Mouse (Mus musculus) kidney, adult 11 months (tissue): ENCODE data around the gene Maea.
A peak's percentile ranks its signal among the peaks of the same experiment; 100 is the strongest.

Experiments used
- DNase-seq: peaks from one replicate; pipeline ENCODE4 v3.0.0; 2022

Gene Maea

GRCm38 (mm10) chr5:33358467-33358866 lies 23.2 kb downstream of the Maea start:
- DNase-seq = no peak

DNA sequence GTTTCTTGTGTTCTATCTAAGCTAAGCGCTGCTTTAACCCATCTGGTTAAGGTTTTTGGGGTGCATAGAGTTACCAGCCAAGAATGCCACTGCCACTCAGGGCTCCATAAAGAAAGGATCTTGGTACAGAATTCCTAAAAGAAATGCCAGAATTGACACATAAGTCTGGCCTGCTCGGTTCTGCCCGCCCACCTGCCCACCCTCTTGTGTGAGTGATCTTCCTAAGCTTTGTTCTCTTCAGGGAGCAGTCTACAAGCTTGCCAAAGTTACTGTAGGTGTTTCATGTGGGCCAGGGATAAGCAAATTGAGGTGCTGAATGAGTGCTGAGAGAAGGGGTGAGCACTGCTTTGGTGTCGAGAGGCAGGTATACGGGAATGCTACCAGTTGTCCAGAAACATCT lies 28.0 kb downstream of the Maea start:
- DNase-seq = no peak

DNA sequence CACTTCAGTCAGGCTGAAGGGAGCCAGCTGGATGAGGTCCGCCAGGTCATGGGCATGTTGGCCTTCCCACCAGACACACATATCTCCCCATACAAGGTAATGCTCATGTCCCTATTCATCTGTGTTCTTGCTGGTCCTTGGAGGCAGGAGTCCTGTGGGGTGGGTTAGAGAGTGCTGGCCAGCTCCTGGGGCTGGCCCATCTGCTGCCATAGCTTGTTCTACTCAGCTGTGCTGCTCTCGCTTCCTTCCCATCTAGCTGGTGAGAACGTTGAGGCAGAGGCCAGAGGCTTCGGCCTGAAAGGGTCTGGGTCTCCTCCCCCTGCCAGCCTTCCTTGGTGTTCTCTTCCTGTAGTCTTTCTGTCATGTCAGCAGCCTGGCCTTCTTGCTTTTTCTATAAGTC lies 33.3 kb downstream of the Maea start:
- no peak for DNase-seq

GRCm38 (mm10) chr5:33371137-33371536 lies 35.8 kb downstream of the Maea start:
- DNase-seq = no peak

DNA sequence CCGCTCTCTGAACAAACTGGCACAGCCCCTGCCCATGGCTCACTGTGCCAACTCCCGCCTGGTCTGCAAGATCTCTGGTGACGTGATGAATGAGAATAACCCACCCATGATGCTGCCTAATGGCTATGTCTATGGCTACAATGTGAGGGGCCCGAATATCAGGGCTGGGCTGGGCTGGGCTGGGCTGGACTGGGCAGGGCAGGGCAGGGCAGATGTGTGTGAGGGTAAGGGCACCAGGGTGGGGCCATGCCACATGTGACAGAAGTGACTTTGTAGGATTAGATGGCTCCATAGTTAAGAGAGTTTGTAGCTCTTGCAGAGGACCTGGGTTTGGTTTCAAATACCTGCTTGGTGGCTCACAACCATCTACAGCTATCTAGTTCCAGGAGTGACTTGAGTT lies 36.4 kb downstream of the Maea start:
- DNase-seq = no peak

- DNase-seq = no peak
These were observed 37.2 kb downstream of the Maea start for GRCm38 (mm10) chr5:33372331-33373038.

GRCm38 (mm10) chr5:33377176-33377575 lies 41.9 kb downstream of the Maea start:
- no peak for DNase-seq

DNA sequence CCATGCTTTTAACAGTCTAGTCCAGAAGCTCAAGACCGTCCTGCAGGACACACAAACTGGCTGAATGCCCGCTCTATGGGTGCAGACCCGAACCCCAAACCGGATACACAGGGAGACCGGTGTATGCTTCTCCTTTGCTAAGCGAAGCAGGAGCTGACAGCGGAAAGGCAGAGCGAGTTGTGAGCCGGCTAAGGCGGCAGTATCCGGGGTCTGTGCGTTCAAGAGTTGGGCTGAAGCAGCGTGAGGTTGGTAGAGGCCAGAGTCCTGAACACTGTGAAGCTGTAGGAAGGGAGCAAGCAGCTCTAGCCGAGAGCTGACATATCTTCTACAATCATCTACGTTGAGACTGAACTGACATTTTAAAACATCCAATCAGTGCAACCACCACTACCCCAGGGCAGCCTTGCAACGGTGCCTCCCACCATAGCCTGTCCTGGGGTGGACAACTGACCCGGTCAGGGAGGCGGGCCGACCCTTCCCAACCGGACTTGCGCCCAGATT lies 42.5 kb downstream of the Maea start:
- DNase-seq = no peak

DNA sequence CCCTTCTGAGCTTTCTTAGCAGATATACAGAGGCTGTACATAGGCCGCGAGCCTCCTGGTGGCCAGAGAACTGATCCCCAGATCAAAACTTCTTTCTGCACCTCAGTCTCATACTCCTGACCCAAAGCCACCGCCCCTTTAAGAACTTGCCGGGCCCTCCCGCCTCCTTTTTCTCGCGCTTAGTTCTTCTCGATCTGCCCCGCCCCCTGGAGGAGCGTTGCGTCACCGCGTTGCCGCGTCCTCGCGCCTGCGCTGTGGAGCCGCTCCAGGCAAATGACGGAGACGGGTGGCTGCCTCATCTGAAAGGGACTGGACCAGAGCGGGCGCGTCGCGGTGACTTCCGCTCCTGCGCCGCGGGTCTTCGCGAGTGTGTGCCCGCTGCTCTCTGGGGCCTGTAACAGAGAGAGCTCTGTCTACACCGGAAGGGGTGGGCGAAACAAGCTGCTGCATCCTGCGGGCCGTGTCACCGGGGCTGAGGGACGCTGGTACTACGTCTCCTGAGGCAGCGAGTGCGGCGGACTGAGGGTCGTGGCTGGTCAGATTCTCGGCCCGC lies 43.1 kb downstream of the Maea start, which contains the start of gene Uvssa:
Gene Uvssa (plus strand): TSS at position 248 of the 553 bp plus-strand sequence.
- peak; percentile 98 for DNase-seq

GRCm38 (mm10) chr5:33387550-33387949 lies 52.2 kb downstream of the Maea start:
- no peak for DNase-seq

DNA sequence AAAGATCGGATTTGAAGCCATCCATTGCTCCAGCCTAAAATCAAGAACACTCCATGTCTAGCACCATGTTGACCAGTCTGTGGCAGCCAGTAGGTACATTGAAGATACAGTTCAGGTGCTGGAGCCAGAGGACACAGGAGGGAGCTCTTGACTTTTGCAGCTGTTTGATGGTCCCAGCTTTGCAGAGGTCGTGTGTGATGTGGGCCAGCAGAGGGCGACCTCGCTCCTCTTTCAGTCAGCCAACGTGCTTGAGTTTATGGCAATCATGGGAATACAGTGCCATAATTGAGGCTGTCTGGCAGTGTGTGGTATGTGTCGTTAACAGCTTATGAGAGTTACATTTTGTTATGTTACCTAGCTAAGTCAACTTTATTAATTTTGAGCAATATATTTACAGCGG lies 58.5 kb downstream of the Maea start:
- peak; percentile 66 for DNase-seq

GRCm38 (mm10) chr5:33395693-33396092 lies 60.4 kb downstream of the Maea start:
- no peak for DNase-seq

DNA sequence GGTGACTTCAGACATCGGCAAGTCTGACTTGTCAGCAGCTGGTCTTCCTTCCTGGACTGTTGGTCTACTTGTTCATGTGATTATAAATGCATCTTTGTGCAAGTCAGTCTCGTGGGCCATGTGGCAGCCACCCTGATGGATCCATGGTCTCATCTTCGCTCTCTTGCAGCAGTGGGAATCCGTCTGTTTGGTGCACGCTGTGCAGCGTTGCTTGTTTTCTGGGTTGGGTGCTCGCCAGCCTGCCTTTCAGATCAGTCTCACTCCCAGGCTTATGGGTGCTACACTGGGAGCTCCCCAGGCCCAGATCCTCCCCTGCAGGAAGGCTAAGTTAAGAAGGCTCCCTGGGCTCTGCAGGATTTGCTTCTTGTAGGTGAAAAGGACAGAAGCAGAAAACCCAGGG lies 61.5 kb downstream of the Maea start:
- no peak for DNase-seq

DNA sequence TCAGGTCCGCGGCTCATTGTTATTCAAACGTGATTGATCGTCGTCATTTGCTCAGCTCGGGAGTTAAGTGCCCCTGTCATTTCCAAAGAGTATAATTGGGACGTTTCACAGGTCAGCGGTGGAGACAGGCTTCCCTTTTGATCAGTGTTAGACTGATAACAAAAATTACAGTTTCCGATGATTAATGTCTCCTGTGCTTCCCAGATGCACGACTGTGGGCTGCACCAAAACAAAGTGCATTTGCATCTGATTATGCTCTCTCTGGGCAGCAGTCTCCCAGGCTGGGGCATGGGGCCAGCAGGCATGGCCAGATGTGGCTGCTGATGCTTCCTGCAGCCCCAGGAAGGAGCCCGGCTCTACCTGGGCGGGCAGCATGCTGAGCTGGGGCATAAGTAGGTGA lies 65.5 kb downstream of the Maea start:
- no peak for DNase-seq

DNA sequence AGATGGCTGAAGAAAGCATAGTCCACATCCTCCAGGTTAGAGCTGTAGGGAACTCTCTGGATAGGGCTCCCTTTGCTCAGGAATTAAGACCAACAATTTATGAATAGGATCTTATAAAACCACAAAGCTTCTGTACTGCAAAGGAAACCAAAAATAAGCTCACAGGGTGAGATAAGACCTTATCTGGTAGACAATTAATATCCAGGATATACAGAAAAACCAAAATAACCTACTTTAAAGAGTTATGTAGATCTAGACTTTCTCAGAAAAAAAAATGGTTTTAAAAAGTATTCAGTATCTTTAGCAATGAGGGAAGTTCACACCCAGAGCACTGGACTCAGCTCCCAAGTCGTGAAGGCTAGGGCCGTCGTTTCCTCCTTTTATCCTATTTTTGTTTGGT lies 85.0 kb downstream of the Maea start:
- DNase-seq = no peak
